ENCODE assay signal across 9 mouse cellular contexts in genomic region chr16:85551976-85552375, GRCm38 (mm10). TPM values are rescaled to one million over a fixed set of nuclear protein-coding genes. Genes with fewer than 3 reads are reported as not detected.
ATAC-seq lines count a peak whose summit lies in the region.
"Had no signal": no experiment of that assay in that cellular context is flagged by ENCODE, and none has a peak within 500 bp of the region (broad histone marks: within the 10 kb centered on the region; RNA-seq: fewer than 3 reads in every experiment).

No protein-coding gene starts in this region.

- ATAC-seq in common myeloid progenitor, adult 5-6 weeks (replicated peaks; ENCODE audit: low read depth, poor library complexity, severe bottlenecking): peak; percentile 75
- ATAC-seq in erythroblast, adult 5-6 weeks (replicated peaks; ENCODE audit: low FRiP score, poor library complexity, severe bottlenecking): 0 out of 2 replicates have a peak, but pooled peaks have one; percentile 46
- peak; percentile 93 for ATAC-seq in granulocyte monocyte progenitor cell, adult 5-6 weeks (replicated peaks; ENCODE audit: poor library complexity, severe bottlenecking)
- ATAC-seq in hematopoietic stem cell, adult 5-6 weeks (replicated peaks in 1 of 2; ENCODE audit: insufficient read depth in 1 of 2, low FRiP score in 2 of 2, low TSS enrichment in 1 of 2, low read depth in 1 of 2, poor library complexity in 2 of 2, severe bottlenecking in 2 of 2): peak; percentile 68 to 74
- peak; percentile 87 for ATAC-seq in megakaryocyte, adult 5-6 weeks (ENCODE audit: poor library complexity, severe bottlenecking)
- peak; percentile 71 for ATAC-seq in megakaryocyte progenitor cell, adult 5-6 weeks (replicated peaks; ENCODE audit: poor library complexity)
- peak; percentile 61 for ATAC-seq in monocyte, adult 5-6 weeks (replicated peaks; ENCODE audit: insufficient number of reproducible peaks, low FRiP score, low TSS enrichment, poor library complexity, severe bottlenecking)

RNA-seq across cellular contexts. Expression of gene Cyyr1, which starts 1.2 kb away (rescaled TPM):
- 0.82 and 1.2 TPM in 2 replicates for total RNA-seq in common myeloid progenitor, adult 5-6 weeks (2017)
- 0.42 TPM in 1 of 2 replicates, not detected in the other for total RNA-seq in erythroblast, adult 5-6 weeks (2015; ENCODE audit: low replicate concordance)
- not detected in 2 replicates for total RNA-seq in erythroblast, adult 5-6 weeks (2017; ENCODE audit: low replicate concordance)
- not detected in 2 replicates for total RNA-seq in granulocyte monocyte progenitor cell, adult 5-6 weeks (2014; fragmentation: Nextera tagmentation)
- not detected in 2 replicates for total RNA-seq in granulocyte monocyte progenitor cell, adult 5-6 weeks (2017)
- 0.05 and 0.50 TPM in 2 replicates for total RNA-seq in hematopoietic stem cell, adult 5-6 weeks (2017)
- total RNA-seq in megakaryocyte, adult 5-6 weeks (2015): not detected in 2 replicates
- not detected in 2 replicates for total RNA-seq in megakaryocyte, adult 5-6 weeks (2017)
- total RNA-seq in megakaryocyte progenitor cell, adult 5-6 weeks (2015): 0.02 and 0.17 TPM in 2 replicates
- total RNA-seq in megakaryocyte progenitor cell, adult 5-6 weeks (2017): 0.08 TPM in 1 of 2 replicates, not detected in the other
- not detected in 3 replicates for total RNA-seq in monocyte, adult 5-6 weeks (2017)
- total RNA-seq: CH12.LX, MEL had no signal

Comparison
In these comparisons a context has a peak if more than half of its experiments do, and no peak if none do; other contexts are left out.
1. Peak in every context shown above with its lines: ATAC-seq.